In the genomic region with DNA sequence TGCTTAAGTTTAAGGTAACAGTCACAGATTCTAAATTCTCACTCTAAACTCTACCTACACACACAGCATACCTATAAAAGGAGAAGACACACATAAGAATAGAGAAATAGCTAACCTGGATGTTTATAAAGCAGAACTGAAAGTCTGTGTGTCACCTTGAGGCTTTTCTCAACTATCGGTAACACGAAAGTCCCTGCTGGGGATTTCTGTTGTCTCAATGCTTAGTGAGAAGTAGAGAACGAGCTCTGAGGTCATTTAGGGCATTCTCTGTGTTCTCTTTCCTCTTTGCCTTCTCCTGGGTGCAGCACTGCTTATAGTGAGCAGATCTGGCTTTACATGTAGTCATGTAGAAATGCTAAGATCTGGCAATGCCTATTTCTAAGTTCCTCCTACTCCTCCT, we compare ENCODE assay signal across 37 mouse cellular contexts. TPM values are rescaled to one million over a fixed set of nuclear protein-coding genes. Genes with fewer than 3 reads are reported as not detected.
"Had no signal": no experiment of that assay in that cellular context is flagged by ENCODE, and none has a peak within 500 bp of the region (broad histone marks: within the 10 kb centered on the region; RNA-seq: fewer than 3 reads in every experiment).

No protein-coding gene starts in this region.

- H3K9ac ChIP-seq: heart, embryonic 13.5 days; heart, embryonic 15.5 days; hindbrain, embryonic 12.5 days; hindbrain, embryonic 14.5 days; intestine, embryonic 15.5 days; limb, embryonic 12.5 days had no signal

- H3K9me3 ChIP-seq: heart, embryonic 13.5 days; heart, embryonic 15.5 days; hindbrain, embryonic 10.5 days; hindbrain, embryonic 12.5 days; intestine, embryonic 15.5 days; limb, embryonic 10.5 days; limb, embryonic 12.5 days had no signal

- H3K4me3 ChIP-seq: gastrocnemius, adult 2 months; heart, adult 2 months; heart, embryonic 13.5 days; heart, embryonic 15.5 days; hindbrain, embryonic 10.5 days; hindbrain, embryonic 12.5 days; intestine, embryonic 15.5 days; layer of hippocampus, adult 2 months; left cerebral cortex, adult 2 months; limb, embryonic 10.5 days; limb, embryonic 12.5 days had no signal

- ATAC-seq: hindbrain, embryonic 16.5 days; inflammation-experienced regulatory T-cells, adult 6 months; intestine, embryonic 15.5 days; intestine, postnatal 0 days had no signal

- DNase-seq: gastrocnemius, adult 2 months; gastrocnemius, postnatal 10 days; gastrocnemius, postnatal 25 days; heart, adult 2 months; heart, postnatal 14 days; heart, postnatal 4 days; kidney, adult 18-20 months; kidney, adult 8-10 months; kidney, postnatal 10 days; kidney, postnatal 25 days; kidney, postnatal 4 days; liver had no signal

- H3K4me2 ChIP-seq: heart, embryonic 11.5 days; heart, embryonic 13.5 days; heart, embryonic 15.5 days; hindbrain, embryonic 12.5 days; hindbrain, embryonic 14.5 days; intestine, embryonic 15.5 days; limb, embryonic 12.5 days; liver, embryonic 11.5 days had no signal

- H3K4me1 ChIP-seq: hindbrain, embryonic 10.5 days; hindbrain, embryonic 12.5 days; intestine, embryonic 15.5 days had no signal

- H3K27ac ChIP-seq: gastrocnemius, adult 2 months; heart, adult 2 months; heart, embryonic 13.5 days; heart, embryonic 15.5 days; hindbrain, embryonic 10.5 days; hindbrain, embryonic 12.5 days; hindbrain, embryonic 14.5 days; intestine, embryonic 15.5 days; layer of hippocampus, adult 2 months; left cerebral cortex, adult 2 months; limb, embryonic 10.5 days; limb, embryonic 12.5 days had no signal

- H3K27me3 ChIP-seq: heart, embryonic 13.5 days; heart, embryonic 15.5 days; hindbrain, embryonic 12.5 days; intestine, embryonic 15.5 days; limb, embryonic 12.5 days had no signal

RNA-seq across cellular contexts. Expression of a gene that starts 34.1 kb away (rescaled TPM):
- total RNA-seq: gastrocnemius, adult 2 months; gastrocnemius, postnatal 10 days; gastrocnemius, postnatal 25 days; gastrocnemius, postnatal 4 days; granulocyte monocyte progenitor cell, adult 5-6 weeks; heart, adult 2 months; heart, postnatal 14 days; heart, postnatal 4 days; layer of hippocampus, adult 2 months; layer of hippocampus, postnatal 10 days; layer of hippocampus, postnatal 25 days; left cerebral cortex, adult 2 months; left cerebral cortex, postnatal 14 days; left cerebral cortex, postnatal 36 days had no signal
- polyA plus RNA-seq: heart, adult 2 months; heart, embryonic 11.5 days; heart, embryonic 13.5 days; heart, embryonic 15.5 days; heart, postnatal 0 days; hindbrain, embryonic 10.5 days; hindbrain, embryonic 12.5 days; hindbrain, embryonic 14.5 days; hindbrain, embryonic 16.5 days; inflammation-experienced regulatory T-cells, adult 6 months; intestine, embryonic 15.5 days; intestine, postnatal 0 days; kidney, embryonic 14.5 days; kidney, embryonic 16.5 days; limb, embryonic 10.5 days; limb, embryonic 12.5 days; limb, embryonic 14.5 days; liver, embryonic 11.5 days had no signal
